Mouse (Mus musculus): ENCODE data around the gene Olfr205.

- TF ChIP-seq POLR2A (IDR thresholded peaks at IDR 0.05; ENCODE audit: extremely low read depth, insufficient read depth, low read length) (no peak), CTCF (IDR thresholded peaks at IDR 0.05; ENCODE audit: extremely low read depth, insufficient read depth, low read length) (no peak)
These were observed 44.2 kb downstream of the Olfr205 start, which contains the start of gene Olfr202 for GRCm38 (mm10) chr16:59286693-59287092.
